Mouse (Mus musculus) limb, embryonic 12.5 days (tissue): ENCODE measurements at regions not wholly inside any gene's neighbourhood (a gene's known extent, or its start where the extent isn't known, plus 50 kb on each side); places are given as distances from the start of the nearest gene placed in this dataset.

ENCODE experiments used
- ATAC-seq: fragments of 200-750 bp; cut with Nextera tagmentation; 2 replicates; pipeline ENCODE4 v1.8.0; 2017; ENCODE audit warnings: low read depth, moderate TSS enrichment; ENCODE audit not compliant: insufficient number of reproducible peaks, insufficient read depth, low FRiP score, low TSS enrichment
- H3K27ac ChIP-seq: fragments of 300-500 bp; sonication (generic); 2 replicates; pipeline ENCODE4 v1.5.1; 2016; ENCODE audit warnings: mild to moderate bottlenecking, moderate library complexity
- H3K27me3 ChIP-seq: fragments of 300-500 bp; sonication (generic); 2 replicates; pipeline ENCODE4 v1.6.1; 2016; ENCODE audit warnings: mild to moderate bottlenecking, moderate library complexity
- H3K36me3 ChIP-seq: fragments of 300-500 bp; sonication (generic); 2 replicates; pipeline ENCODE4 v1.6.1; 2016; ENCODE audit warnings: mild to moderate bottlenecking, moderate library complexity
- H3K4me1 ChIP-seq: fragments of 300-500 bp; sonication (generic); replicated peaks from 2 replicates; pipeline ENCODE4 v1.6.1; 2016
- H3K4me2 ChIP-seq: fragments of 300-500 bp; sonication (generic); 2 replicates; pipeline ENCODE4 v1.6.1; 2016; ENCODE audit warnings: mild to moderate bottlenecking, moderate library complexity
- H3K4me3 ChIP-seq: fragments of 300-500 bp; sonication (generic); replicated peaks from 2 replicates; pipeline ENCODE4 v1.5.1; 2016; ENCODE audit warnings: mild to moderate bottlenecking
- H3K9ac ChIP-seq: fragments of 300-500 bp; sonication (generic); replicated peaks from 2 replicates; pipeline ENCODE4 v1.6.1; 2016; ENCODE audit warnings: mild to moderate bottlenecking, moderate library complexity
- H3K9me3 ChIP-seq: fragments of 300-500 bp; sonication (generic); 2 replicates; pipeline ENCODE4 v1.6.1; 2016; ENCODE audit warnings: mild to moderate bottlenecking, moderate library complexity
- WGBS: fragments of 180-500 bp; shearing (Covaris S2); methylation state at CpG from one replicate; pipeline ENCODE4 v1.1.7; 2016; 5-methylcytosine and 5-hydroxymethylcytosine counted together

GRCm38 (mm10) chr10:24357636-24358035 is 134.3 kb downstream of the Moxd1 start:
- no peaks in the 10 kb centered on the region for H3K36me3 ChIP-seq
- no peaks in the 10 kb centered on the region for H3K4me1 ChIP-seq
- 18% methylated on average over 3 of the region's 3 CpGs for WGBS

GRCm38 (mm10) chr10:24361424-24361823 is 138.1 kb downstream of the Moxd1 start:
- Histone ChIP-seq H3K27ac (no peak overlapping the region), H3K4me2 (no peak overlapping the region), H3K9me3 (no peaks in the 10 kb centered on the region), H3K4me3 (no peak overlapping the region), H3K36me3 (no peaks in the 10 kb centered on the region), H3K27me3 (no peaks in the 10 kb centered on the region), H3K4me1 (peaks cover 8% of the 10 kb centered on the region), H3K9ac (no peak overlapping the region)
- WGBS = 80% methylated on average over 3 of the region's 3 CpGs
- no peak for ATAC-seq

More at GRCm38 (mm10) chr10:24357636-24358035, 134.3 kb downstream of the Moxd1 start:
- Histone ChIP-seq H3K27me3 (no peaks in the 10 kb centered on the region), H3K9me3 (no peaks in the 10 kb centered on the region), H3K27ac (no peak overlapping the region), H3K9ac (no peak overlapping the region), H3K4me2 (no peak overlapping the region), H3K4me3 (no peak overlapping the region)
- no peak for ATAC-seq

GRCm38 (mm10) chr10:24365369-24365768 is 142.1 kb downstream of the Moxd1 start:
- Histone ChIP-seq H3K4me3 (no peak overlapping the region), H3K9me3 (no peaks in the 10 kb centered on the region), H3K9ac (no peak overlapping the region), H3K27me3 (no peaks in the 10 kb centered on the region), H3K4me2 (no peak overlapping the region), H3K36me3 (no peaks in the 10 kb centered on the region), H3K4me1 (peaks cover 8% of the 10 kb centered on the region), H3K27ac (peak overlapping the region; percentile 73)
- 82% methylated on average over 5 of the region's 5 CpGs for WGBS
- no peak for ATAC-seq

- H3K36me3 ChIP-seq = no peaks in the 10 kb centered on the region
- no peak overlapping the region for H3K4me2 ChIP-seq
- H3K27me3 ChIP-seq = no peaks in the 10 kb centered on the region
- no peak overlapping the region for H3K9ac ChIP-seq
- H3K27ac ChIP-seq = no peak overlapping the region
- no peak for ATAC-seq
- H3K4me1 ChIP-seq = peaks cover 8% of the 10 kb centered on the region
- H3K9me3 ChIP-seq = no peaks in the 10 kb centered on the region
- H3K4me3 ChIP-seq = no peak overlapping the region
- WGBS = 83% methylated on average over 5 of the region's 5 CpGs
These were observed 143.7 kb downstream of the Moxd1 start for GRCm38 (mm10) chr10:24367010-24367409.

GRCm38 (mm10) chr10:24373957-24374356 is 150.6 kb downstream of the Moxd1 start:
- 65% methylated on average over 6 of the region's 6 CpGs for WGBS
- no peak overlapping the region for H3K4me2 ChIP-seq
- no peaks in the 10 kb centered on the region for H3K36me3 ChIP-seq
- H3K27me3 ChIP-seq = no peaks in the 10 kb centered on the region
- H3K4me3 ChIP-seq = no peak overlapping the region
- H3K4me1 ChIP-seq = no peaks in the 10 kb centered on the region; the same call in 1 of the 2 replicates
- no peak for ATAC-seq
- H3K27ac ChIP-seq = no peak overlapping the region
- no peaks in the 10 kb centered on the region for H3K9me3 ChIP-seq
- H3K9ac ChIP-seq = no peak overlapping the region

GRCm38 (mm10) chr10:24379291-24379690 is 156.0 kb downstream of the Moxd1 start:
- no peaks in the 10 kb centered on the region for H3K36me3 ChIP-seq
- H3K9me3 ChIP-seq = no peaks in the 10 kb centered on the region
- H3K4me1 ChIP-seq = 0 out of 2 replicates have a peak, but pooled peaks cover 2% of the 10 kb centered on the region
- WGBS = 88% methylated on average over 5 of the region's 5 CpGs
- no peak overlapping the region for H3K9ac ChIP-seq
- ATAC-seq = no peak
- no peak overlapping the region for H3K4me3 ChIP-seq
- no peak overlapping the region for H3K27ac ChIP-seq
- H3K27me3 ChIP-seq = no peaks in the 10 kb centered on the region
- no peak overlapping the region for H3K4me2 ChIP-seq

- Histone ChIP-seq H3K4me3 (no peak overlapping the region), H3K36me3 (no peaks in the 10 kb centered on the region), H3K9me3 (no peaks in the 10 kb centered on the region), H3K4me2 (no peak overlapping the region), H3K27me3 (no peaks in the 10 kb centered on the region), H3K4me1 (0 out of 2 replicates have a peak, but pooled peaks cover 2% of the 10 kb centered on the region), H3K9ac (no peak overlapping the region), H3K27ac (no peak overlapping the region)
- ATAC-seq = no peak
- 65% methylated on average over 4 of the region's 4 CpGs for WGBS
These were observed 157.4 kb downstream of the Moxd1 start for GRCm38 (mm10) chr10:24380478-24381273.

- no peak overlapping the region for H3K4me3 ChIP-seq
These were observed 158.6 kb downstream of the Moxd1 start for GRCm38 (mm10) chr10:24381917-24382316.

GRCm38 (mm10) chr10:24384061-24384460 is 160.7 kb downstream of the Moxd1 start:
- Histone ChIP-seq H3K27me3 (no peaks in the 10 kb centered on the region), H3K4me1 (0 out of 2 replicates have a peak, but pooled peaks cover 2% of the 10 kb centered on the region), H3K9ac (no peak overlapping the region), H3K36me3 (no peaks in the 10 kb centered on the region), H3K4me2 (no peak overlapping the region), H3K27ac (no peak overlapping the region), H3K4me3 (no peak overlapping the region), H3K9me3 (no peaks in the 10 kb centered on the region)
- no peak for ATAC-seq
- 59% methylated on average over 2 of the region's 2 CpGs for WGBS

More at GRCm38 (mm10) chr10:24381917-24382316, 158.6 kb downstream of the Moxd1 start:
- 28% methylated on average over 4 of the region's 4 CpGs for WGBS
- no peaks in the 10 kb centered on the region for H3K36me3 ChIP-seq
- H3K4me2 ChIP-seq = no peak overlapping the region
- H3K27ac ChIP-seq = no peak overlapping the region
- no peaks in the 10 kb centered on the region for H3K9me3 ChIP-seq
- H3K4me1 ChIP-seq = 0 out of 2 replicates have a peak, but pooled peaks cover 2% of the 10 kb centered on the region
- no peaks in the 10 kb centered on the region for H3K27me3 ChIP-seq
- ATAC-seq = no peak
- H3K9ac ChIP-seq = no peak overlapping the region

GRCm38 (mm10) chr10:24388229-24388628 is 164.9 kb downstream of the Moxd1 start:
- 60% methylated on average over 2 of the region's 2 CpGs for WGBS
- Histone ChIP-seq H3K4me3 (no peak overlapping the region), H3K4me1 (peaks cover 2% of the 10 kb centered on the region; the same call in 1 of the 2 replicates), H3K4me2 (no peak overlapping the region), H3K9ac (no peak overlapping the region), H3K27ac (no peak overlapping the region), H3K27me3 (no peaks in the 10 kb centered on the region), H3K36me3 (no peaks in the 10 kb centered on the region), H3K9me3 (no peaks in the 10 kb centered on the region)
- no peak for ATAC-seq

GRCm38 (mm10) chr10:24391039-24391438 is 167.7 kb downstream of the Moxd1 start:
- Histone ChIP-seq H3K27ac (no peak overlapping the region), H3K36me3 (no peaks in the 10 kb centered on the region), H3K9ac (no peak overlapping the region), H3K4me2 (no peak overlapping the region), H3K9me3 (no peaks in the 10 kb centered on the region), H3K4me3 (no peak overlapping the region), H3K4me1 (no peaks in the 10 kb centered on the region; the same call in 1 of the 2 replicates), H3K27me3 (no peaks in the 10 kb centered on the region)
- 79% methylated on average over 6 of the region's 6 CpGs for WGBS
- no peak for ATAC-seq
